Mouse (Mus musculus) G1E (cell line): ENCODE data around the gene Gfm2.

Experiments
- CTCF ChIP-seq: IDR thresholded peaks from 2 replicates; pipeline ENCODE4 v1.5.1; 2012; ENCODE audit warnings: low read depth, low read length, inconsistent platforms, mixed read lengths
- GATA1 ChIP-seq: IDR thresholded peaks from 2 replicates; pipeline ENCODE4 v1.6.1; 2012; ENCODE audit warnings: borderline replicate concordance, low read length, inconsistent platforms, mixed read lengths

DNA sequence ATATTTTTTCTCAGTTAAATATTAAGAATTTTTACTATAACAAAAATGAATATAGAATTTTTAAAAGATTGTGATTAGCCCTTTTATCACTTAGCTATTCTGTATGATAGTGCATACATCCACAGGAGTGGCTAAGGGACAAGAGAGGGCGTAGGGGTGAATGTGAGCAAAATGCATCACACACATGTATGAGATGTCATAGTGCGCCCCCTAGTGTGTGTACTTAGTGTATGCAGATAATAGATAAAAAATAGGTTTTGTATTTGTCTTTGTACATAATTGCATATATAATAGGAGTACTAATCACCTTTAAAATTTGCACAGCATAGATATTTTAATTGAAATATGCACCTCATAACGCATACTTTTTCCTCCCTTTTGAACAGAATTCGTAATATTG is 8.1 kb downstream of the Gfm2 start:
- TF ChIP-seq CTCF: peak; percentile 50
- TF ChIP-seq GATA1: no peak
